ENCODE assay signal across 17 mouse cellular contexts in the genomic region with DNA sequence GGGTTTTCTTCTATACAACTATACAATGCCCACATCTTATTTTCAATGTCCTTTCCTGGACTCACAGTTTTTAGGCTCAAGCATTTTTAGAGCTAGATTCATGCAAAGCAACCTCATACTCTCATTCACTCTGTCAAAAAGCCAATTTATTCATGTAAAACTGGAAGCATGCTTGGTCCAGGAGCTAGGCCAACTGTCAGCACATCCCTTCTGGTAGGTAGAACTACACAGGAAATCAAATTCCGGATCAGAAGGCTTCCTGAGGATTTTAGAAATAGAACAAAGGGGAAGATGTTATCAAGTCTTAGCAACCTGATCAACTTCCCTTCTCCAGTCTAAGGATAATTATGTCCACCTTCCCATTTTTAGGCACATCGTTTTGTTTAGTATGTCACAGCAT.
DNase-seq lines count a peak whose midpoint lies in the region; ATAC-seq and TF ChIP-seq lines count a peak whose summit lies in the region.
"Had no signal": no experiment of that assay in that cellular context is flagged by ENCODE, and none has a peak within 500 bp of the region (broad histone marks: within the 10 kb centered on the region; RNA-seq: fewer than 3 reads in every experiment).

No protein-coding gene starts in this region.

- H3K4me1 ChIP-seq in forebrain, postnatal 0 days (ENCODE audit: insufficient read depth) = no peaks in the 10 kb centered on the region
- H3K4me1 ChIP-seq in forebrain, embryonic 15.5 days = peaks cover 2% of the 10 kb centered on the region; the same call in 1 of the 2 replicates
- no peaks in the 10 kb centered on the region for H3K4me1 ChIP-seq in kidney, embryonic 15.5 days
- H3K4me1 ChIP-seq: forebrain, embryonic 13.5 days; heart, embryonic 10.5 days; limb, embryonic 13.5 days; liver, embryonic 15.5 days had no signal

- ATAC-seq in forebrain, postnatal 0 days = peak; percentile 47; the same call in 1 of the 2 replicates
- no peak for ATAC-seq in forebrain, embryonic 15.5 days (replicated peaks)
- ATAC-seq in kidney, embryonic 15.5 days (replicated peaks; ENCODE audit: low FRiP score) = no peak
- ATAC-seq in granulocyte monocyte progenitor cell, adult 5-6 weeks (replicated peaks; ENCODE audit: poor library complexity, severe bottlenecking) = no peak
- ATAC-seq: forebrain, embryonic 13.5 days had no signal

- no peaks in the 10 kb centered on the region for H3K9me3 ChIP-seq in forebrain, postnatal 0 days (ENCODE audit: low read length)
- no peaks in the 10 kb centered on the region for H3K9me3 ChIP-seq in forebrain, embryonic 15.5 days
- no peaks in the 10 kb centered on the region for H3K9me3 ChIP-seq in kidney, embryonic 15.5 days (replicated peaks)
- H3K9me3 ChIP-seq: forebrain, embryonic 13.5 days; heart, embryonic 10.5 days; limb, embryonic 13.5 days; liver, embryonic 15.5 days had no signal

- H3K27ac ChIP-seq in forebrain, postnatal 0 days (ENCODE audit: low read depth, low read length) = no peak overlapping the region
- H3K27ac ChIP-seq in forebrain, embryonic 15.5 days (replicated peaks) = no peak overlapping the region
- no peak overlapping the region for H3K27ac ChIP-seq in kidney, embryonic 15.5 days
- H3K27ac ChIP-seq: forebrain, embryonic 13.5 days; gastrocnemius, adult 2 months; heart, embryonic 10.5 days; limb, embryonic 13.5 days; liver, embryonic 15.5 days; stomach, postnatal 0 days had no signal

- H3K9ac ChIP-seq in forebrain, postnatal 0 days = no peak overlapping the region
- no peak overlapping the region for H3K9ac ChIP-seq in forebrain, embryonic 15.5 days (replicated peaks)
- no peak overlapping the region for H3K9ac ChIP-seq in kidney, embryonic 15.5 days
- H3K9ac ChIP-seq: forebrain, embryonic 13.5 days; limb, embryonic 13.5 days; liver, embryonic 15.5 days had no signal

- no peak overlapping the region for H3K4me2 ChIP-seq in forebrain, postnatal 0 days (ENCODE audit: low read depth)
- no peak overlapping the region for H3K4me2 ChIP-seq in forebrain, embryonic 15.5 days (replicated peaks)
- no peak overlapping the region for H3K4me2 ChIP-seq in kidney, embryonic 15.5 days
- H3K4me2 ChIP-seq: forebrain, embryonic 13.5 days; limb, embryonic 13.5 days; liver, embryonic 15.5 days; midbrain, embryonic 11.5 days had no signal

- no peak for TF ChIP-seq CTCF in forebrain, postnatal 0 days (IDR thresholded peaks at IDR 0.05; ENCODE audit: low read depth)

- no peaks in the 10 kb centered on the region for H3K36me3 ChIP-seq in forebrain, postnatal 0 days (ENCODE audit: insufficient read depth)
- H3K36me3 ChIP-seq in forebrain, embryonic 15.5 days = no peaks in the 10 kb centered on the region
- H3K36me3 ChIP-seq in kidney, embryonic 15.5 days = no peaks in the 10 kb centered on the region
- H3K36me3 ChIP-seq: heart, embryonic 10.5 days; limb, embryonic 13.5 days; liver, embryonic 15.5 days had no signal

- 54% methylated on average over 2 of the region's 2 CpGs for WGBS in forebrain, postnatal 0 days
- whole genome bisulfite sequencing in forebrain, embryonic 15.5 days = 61% methylated on average over 2 of the region's 2 CpGs
- WGBS in kidney, embryonic 15.5 days = 67% methylated on average over 2 of the region's 2 CpGs

- no peak overlapping the region for H3K4me3 ChIP-seq in forebrain, postnatal 0 days (ENCODE audit: low read depth, low read length)
- H3K4me3 ChIP-seq in forebrain, embryonic 15.5 days = no peak overlapping the region
- no peak overlapping the region for H3K4me3 ChIP-seq in kidney, embryonic 15.5 days (replicated peaks)
- H3K4me3 ChIP-seq: forebrain, embryonic 13.5 days; gastrocnemius, adult 2 months; heart, embryonic 10.5 days; limb, embryonic 13.5 days; liver, embryonic 15.5 days; myocyte had no signal

- no peaks in the 10 kb centered on the region for H3K27me3 ChIP-seq in forebrain, postnatal 0 days (ENCODE audit: insufficient read depth, low read length)
- H3K27me3 ChIP-seq in forebrain, embryonic 15.5 days = no peaks in the 10 kb centered on the region
- no peaks in the 10 kb centered on the region for H3K27me3 ChIP-seq in kidney, embryonic 15.5 days
- H3K27me3 ChIP-seq: forebrain, embryonic 13.5 days; limb, embryonic 13.5 days; liver, embryonic 15.5 days had no signal

- peak; percentile 39 for DNase-seq in forebrain, postnatal 0 days
- DNase-seq in kidney, postnatal 14 days = peak; percentile 38
- DNase-seq in cerebellum, adult 11 months = peak; percentile 54
- DNase-seq in cerebellum, postnatal 14 days = peak; percentile 84 to 86
- DNase-seq: gastrocnemius, adult 2 months; lung, postnatal 36 days; thymus, postnatal 25 days had no signal
